Mouse (Mus musculus) activated CD4-positive, CD25-positive, alpha-beta regulatory T cell, adult 4 months (primary cell): ENCODE measurements around the gene Arrdc2. TPM values are rescaled to one million over a fixed set of nuclear protein-coding genes. Genes with fewer than 3 reads are reported as not detected.
A peak's percentile ranks its signal among the peaks of the same experiment; 100 is the strongest.

Experiments used
- ATAC-seq: one replicate; pipeline ENCODE4 v1.8.0; 2017
- polyA plus RNA-seq, 2 experiments: library from polyadenylated mRNA; unstranded; fragments of 100-300 nt; shearing (Covaris generic); gene quantifications; one replicate each; pipeline ENCODE4 v1.2.1; 2017

Arrdc2 gene
- 1 to 10 TPM; 3.0 to 6.7 TPM for polyA plus RNA-seq

GRCm38 (mm10) chr8:70839408-70840351, at the start of gene Arrdc2:
Arrdc2 (minus strand) TSS chr8:70839720.
- peak; percentile 88 for ATAC-seq

- no peak for ATAC-seq
These were observed 48.1 kb upstream of the Arrdc2 start for GRCm38 (mm10) chr8:70887669-70888068.

- no peak for ATAC-seq
These were observed 46.1 kb upstream of the Arrdc2 start for GRCm38 (mm10) chr8:70885612-70886011.

- no peak for ATAC-seq
These were observed 45.2 kb upstream of the Arrdc2 start for GRCm38 (mm10) chr8:70884683-70885082.

- ATAC-seq = no peak
These were observed 44.7 kb upstream of the Arrdc2 start for GRCm38 (mm10) chr8:70884186-70884585.

- ATAC-seq = no peak
These were observed 41.0 kb upstream of the Arrdc2 start for GRCm38 (mm10) chr8:70880546-70880945.

GRCm38 (mm10) chr8:70880126-70880525, 40.6 kb upstream of the Arrdc2 start:
- no peak for ATAC-seq

GRCm38 (mm10) chr8:70879500-70879899, 40.0 kb upstream of the Arrdc2 start:
- ATAC-seq = no peak

GRCm38 (mm10) chr8:70878178-70878577, 38.7 kb upstream of the Arrdc2 start:
- no peak for ATAC-seq

GRCm38 (mm10) chr8:70876382-70876781, 36.9 kb upstream of the Arrdc2 start:
- no peak for ATAC-seq

- ATAC-seq = no peak
These were observed 34.9 kb upstream of the Arrdc2 start for GRCm38 (mm10) chr8:70874441-70874840.

- peak; percentile 74 for ATAC-seq
These were observed 34.0 kb upstream of the Arrdc2 start, which contains the start of gene Ccdc124 for GRCm38 (mm10) chr8:70873364-70873985. Ccdc124 (minus strand) TSS chr8:70873935.

- ATAC-seq = peak; percentile 33
These were observed 33.3 kb upstream of the Arrdc2 start for GRCm38 (mm10) chr8:70872643-70873363.

- ATAC-seq = no peak
These were observed 31.8 kb upstream of the Arrdc2 start for GRCm38 (mm10) chr8:70871195-70871807.

- no peak for ATAC-seq
These were observed 30.1 kb upstream of the Arrdc2 start for GRCm38 (mm10) chr8:70869601-70870041.

- no peak for ATAC-seq
These were observed 29.7 kb upstream of the Arrdc2 start for GRCm38 (mm10) chr8:70869199-70869571.

- no peak for ATAC-seq
These were observed 29.2 kb upstream of the Arrdc2 start for GRCm38 (mm10) chr8:70868559-70869198.

- no peak for ATAC-seq
These were observed 27.0 kb upstream of the Arrdc2 start for GRCm38 (mm10) chr8:70866566-70866965.

GRCm38 (mm10) chr8:70866001-70866520, 26.5 kb upstream of the Arrdc2 start:
- ATAC-seq = no peak

GRCm38 (mm10) chr8:70865350-70866000, 26.0 kb upstream of the Arrdc2 start:
- peak; percentile 81 for ATAC-seq

GRCm38 (mm10) chr8:70864712-70865221, 25.2 kb upstream of the Arrdc2 start:
- ATAC-seq = no peak
